Comparison of ENCODE assay signal across 8 mouse cellular contexts in the genomic region with DNA sequence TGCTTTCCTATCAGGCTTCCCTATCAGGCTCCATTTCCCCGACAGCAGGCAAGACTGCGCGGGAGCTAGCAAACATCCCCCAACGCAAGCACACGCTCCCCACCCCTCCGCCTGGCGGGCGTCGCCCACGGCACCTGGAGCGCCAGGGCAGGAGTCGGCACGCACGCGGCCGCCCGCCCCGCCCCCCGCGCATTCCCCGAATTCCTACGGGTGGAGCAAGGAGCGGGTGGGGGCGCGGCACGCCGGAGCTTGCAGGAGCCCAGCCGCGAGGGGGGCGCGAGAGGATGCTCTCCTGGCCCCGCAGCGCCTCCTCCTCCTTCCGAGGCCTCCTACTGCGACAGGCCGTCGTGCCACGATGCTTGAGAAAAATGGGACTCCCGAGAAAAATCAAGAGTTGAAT. TPM values are rescaled to one million over a fixed set of nuclear protein-coding genes. Genes with fewer than 3 reads are reported as not detected.
A peak's percentile ranks its signal among the peaks of the same experiment; 100 is the strongest.
DNase-seq lines count a peak whose midpoint lies in the region; ATAC-seq and TF ChIP-seq lines count a peak whose summit lies in the region.

No protein-coding gene starts in this region.

- H3K27me3 ChIP-seq in heart, embryonic 10.5 days (ENCODE audit: insufficient read depth, poor library complexity, severe bottlenecking) = no peaks in the 10 kb centered on the region
- no peaks in the 10 kb centered on the region for H3K27me3 ChIP-seq in kidney, embryonic 14.5 days (ENCODE audit: control insufficient read depth, insufficient read depth, low read length)
- H3K27me3 ChIP-seq in stomach, embryonic 16.5 days (ENCODE audit: control insufficient read depth, insufficient read depth, low read length) = no peaks in the 10 kb centered on the region

- no peak overlapping the region for H3K27ac ChIP-seq in bone marrow macrophage, adult 2 months (ENCODE audit: insufficient read depth, low read depth, low read length)
- H3K27ac ChIP-seq in heart, embryonic 10.5 days = peak overlapping the region; percentile 95
- H3K27ac ChIP-seq in kidney, embryonic 14.5 days (ENCODE audit: low read depth, low read length) = peak overlapping the region; percentile 37; the same call in 1 of the 2 replicates
- peak overlapping the region; percentile 88 for H3K27ac ChIP-seq in stomach, embryonic 16.5 days (ENCODE audit: low read length)

- peaks cover 14% of the 10 kb centered on the region for H3K4me1 ChIP-seq in bone marrow macrophage, adult 2 months (ENCODE audit: control insufficient read depth, insufficient read depth, low read length)
- H3K4me1 ChIP-seq in heart, embryonic 10.5 days = peaks cover 54% of the 10 kb centered on the region
- peaks cover 42% of the 10 kb centered on the region for H3K4me1 ChIP-seq in kidney, embryonic 14.5 days (ENCODE audit: control insufficient read depth, insufficient read depth, low read length)
- peaks cover 37% of the 10 kb centered on the region for H3K4me1 ChIP-seq in stomach, embryonic 16.5 days (ENCODE audit: control insufficient read depth, insufficient read depth, low read length)

- peak overlapping the region; percentile 90 for H3K4me2 ChIP-seq in kidney, embryonic 14.5 days (replicated peaks; ENCODE audit: low read depth, low read length)
- H3K4me2 ChIP-seq in stomach, embryonic 16.5 days (ENCODE audit: low read depth, low read length) = peak overlapping the region; percentile 57

- no peaks in the 10 kb centered on the region for H3K9me3 ChIP-seq in heart, embryonic 10.5 days
- H3K9me3 ChIP-seq in kidney, embryonic 14.5 days (ENCODE audit: control insufficient read depth, low read length) = no peaks in the 10 kb centered on the region
- no peaks in the 10 kb centered on the region for H3K9me3 ChIP-seq in stomach, embryonic 16.5 days (replicated peaks; ENCODE audit: control insufficient read depth, low read length)

- WGBS in heart, embryonic 10.5 days = under 1% methylated on average over 39 of the region's 39 CpGs
- WGBS in kidney, embryonic 14.5 days = under 1% methylated on average over 39 of the region's 39 CpGs
- WGBS in stomach, embryonic 16.5 days = under 1% methylated on average over 39 of the region's 39 CpGs

- H3K4me3 ChIP-seq in bone marrow macrophage, adult 2 months (ENCODE audit: insufficient read depth, low read length) = peak overlapping the region; percentile 66; the same call in 1 of the 2 replicates
- H3K4me3 ChIP-seq in heart, embryonic 10.5 days = peak overlapping the region; percentile 93
- H3K4me3 ChIP-seq in kidney, embryonic 14.5 days (ENCODE audit: low read length) = peak overlapping the region; percentile 95
- peak overlapping the region; percentile 88 for H3K4me3 ChIP-seq in stomach, embryonic 16.5 days (replicated peaks; ENCODE audit: low read length)

- no peak for TF ChIP-seq POLR2A in bone marrow macrophage, adult 2 months (IDR thresholded peaks at IDR 0.05; ENCODE audit: borderline replicate concordance, low read depth, low read length)

- no peak for TF ChIP-seq CTCF in bone marrow macrophage, adult 2 months (IDR thresholded peaks at IDR 0.05; ENCODE audit: low read depth, low read length)

- H3K9ac ChIP-seq in kidney, embryonic 14.5 days (ENCODE audit: low read depth, low read length) = peak overlapping the region; percentile 95
- H3K9ac ChIP-seq in stomach, embryonic 16.5 days (ENCODE audit: low read length) = peak overlapping the region; percentile 90

- H3K36me3 ChIP-seq in heart, embryonic 10.5 days = peaks cover 32% of the 10 kb centered on the region
- peaks cover 17% of the 10 kb centered on the region for H3K36me3 ChIP-seq in kidney, embryonic 14.5 days (ENCODE audit: control insufficient read depth, insufficient read depth, low read length)
- H3K36me3 ChIP-seq in stomach, embryonic 16.5 days (ENCODE audit: control insufficient read depth, insufficient read depth, low read length) = 0 out of 2 replicates have a peak, but pooled peaks cover 4% of the 10 kb centered on the region

- peak; percentile 29 for ATAC-seq in kidney, embryonic 14.5 days (ENCODE audit: low FRiP score, low TSS enrichment)
- ATAC-seq in stomach, embryonic 16.5 days (ENCODE audit: insufficient read depth, low FRiP score) = peak; percentile 48

- peak; percentile 97 for DNase-seq in Muller cell, postnatal 12 days (ENCODE audit: inconsistent ontology term)
- DNase-seq in heart, embryonic 10.5 days (ENCODE audit: low spot score) = peak; percentile 93
- peak; percentile 90 for DNase-seq in lung, postnatal 10 days
- DNase-seq in layer of hippocampus, adult 11-12 months (ENCODE audit: low spot score) = no peak
- no peak for DNase-seq in cerebellum, adult 18-20 months

RNA-seq across cellular contexts. Expression of gene Ajuba, which starts 1.7 kb away (rescaled TPM):
- 0.84 and 0.91 TPM in 2 replicates for polyA plus RNA-seq in bone marrow macrophage, adult 2 months (2012; ENCODE audit: insufficient read depth, insufficient read length, missing spikeins)
- polyA plus RNA-seq in heart, embryonic 10.5 days (2016; fragmentation: Nextera tagmentation; extraction: Ambion mirVana) = 43.0 and 62.5 TPM in 2 replicates
- 17.4 and 32.2 TPM in 2 replicates for polyA plus RNA-seq in kidney, embryonic 14.5 days (2014; fragmentation: Nextera tagmentation; extraction: Ambion mirVana)
- 19.5 and 20.6 TPM in 2 replicates for polyA plus RNA-seq in stomach, embryonic 16.5 days (2015; fragmentation: Nextera tagmentation; extraction: Ambion mirVana)

RNA-seq across cellular contexts. Expression of gene Haus4, which starts 21.2 kb away (rescaled TPM):
- polyA plus RNA-seq in bone marrow macrophage, adult 2 months (2012; ENCODE audit: insufficient read depth, insufficient read length, missing spikeins) = 29.3 and 31.9 TPM in 2 replicates
- polyA plus RNA-seq in heart, embryonic 10.5 days (2016; fragmentation: Nextera tagmentation; extraction: Ambion mirVana) = 50.2 and 52.9 TPM in 2 replicates
- 56.3 and 60.9 TPM in 2 replicates for polyA plus RNA-seq in kidney, embryonic 14.5 days (2014; fragmentation: Nextera tagmentation; extraction: Ambion mirVana)
- polyA plus RNA-seq in stomach, embryonic 16.5 days (2015; fragmentation: Nextera tagmentation; extraction: Ambion mirVana) = 39.0 and 44.4 TPM in 2 replicates

RNA-seq across cellular contexts. Expression of gene 4931414P19Rik, which starts 30.2 kb away (rescaled TPM):
- 4.1 and 8.3 TPM in 2 replicates for polyA plus RNA-seq in bone marrow macrophage, adult 2 months (2012; ENCODE audit: insufficient read depth, insufficient read length, missing spikeins)
- polyA plus RNA-seq in heart, embryonic 10.5 days (2016; fragmentation: Nextera tagmentation; extraction: Ambion mirVana) = 7.7 and 8.3 TPM in 2 replicates
- 5.7 and 7.7 TPM in 2 replicates for polyA plus RNA-seq in kidney, embryonic 14.5 days (2014; fragmentation: Nextera tagmentation; extraction: Ambion mirVana)
- polyA plus RNA-seq in stomach, embryonic 16.5 days (2015; fragmentation: Nextera tagmentation; extraction: Ambion mirVana) = 8.2 and 9.0 TPM in 2 replicates

RNA-seq across cellular contexts. Expression of gene Psmb5, which starts 42.2 kb away (rescaled TPM):
- 99.1 and 108 TPM in 2 replicates for polyA plus RNA-seq in bone marrow macrophage, adult 2 months (2012; ENCODE audit: insufficient read depth, insufficient read length, missing spikeins)
- 392 and 455 TPM in 2 replicates for polyA plus RNA-seq in heart, embryonic 10.5 days (2016; fragmentation: Nextera tagmentation; extraction: Ambion mirVana)
- 420 and 456 TPM in 2 replicates for polyA plus RNA-seq in kidney, embryonic 14.5 days (2014; fragmentation: Nextera tagmentation; extraction: Ambion mirVana)
- 346 and 368 TPM in 2 replicates for polyA plus RNA-seq in stomach, embryonic 16.5 days (2015; fragmentation: Nextera tagmentation; extraction: Ambion mirVana)

RNA-seq across cellular contexts. Expression of gene Psmb11, which starts 45.6 kb away (rescaled TPM):
- not detected in 2 replicates for polyA plus RNA-seq in bone marrow macrophage, adult 2 months (2012; ENCODE audit: insufficient read depth, insufficient read length, missing spikeins)
- not detected in 2 replicates for polyA plus RNA-seq in heart, embryonic 10.5 days (2016; fragmentation: Nextera tagmentation; extraction: Ambion mirVana)
- polyA plus RNA-seq in kidney, embryonic 14.5 days (2014; fragmentation: Nextera tagmentation; extraction: Ambion mirVana) = not detected in 2 replicates
- polyA plus RNA-seq in stomach, embryonic 16.5 days (2015; fragmentation: Nextera tagmentation; extraction: Ambion mirVana) = not detected in 2 replicates

Comparison
In these comparisons a context has a peak if more than half of its experiments do, and no peak if none do; other contexts are left out.
1. DNase-seq: peak in Muller cell, postnatal 12 days (single experiment), heart, embryonic 10.5 days (single experiment) and lung, postnatal 10 days (single experiment); none in layer of hippocampus, adult 11-12 months (single experiment) and cerebellum, adult 18-20 months (0 of 2).
2. Peak in every context shown above with its lines, with median percentiles within 50 percentile points of each other: H3K4me3 ChIP-seq.